Mouse (Mus musculus): ENCODE data around the gene Sh3pxd2a.
A peak's percentile ranks its signal among the peaks of the same experiment; 100 is the strongest.

Gene Sh3pxd2a

GRCm38 (mm10) chr19:47491853-47492252 is 27.7 kb upstream of the Sh3pxd2a start:
- no peak for DNase-seq (ENCODE audit: low read depth)

DNA sequence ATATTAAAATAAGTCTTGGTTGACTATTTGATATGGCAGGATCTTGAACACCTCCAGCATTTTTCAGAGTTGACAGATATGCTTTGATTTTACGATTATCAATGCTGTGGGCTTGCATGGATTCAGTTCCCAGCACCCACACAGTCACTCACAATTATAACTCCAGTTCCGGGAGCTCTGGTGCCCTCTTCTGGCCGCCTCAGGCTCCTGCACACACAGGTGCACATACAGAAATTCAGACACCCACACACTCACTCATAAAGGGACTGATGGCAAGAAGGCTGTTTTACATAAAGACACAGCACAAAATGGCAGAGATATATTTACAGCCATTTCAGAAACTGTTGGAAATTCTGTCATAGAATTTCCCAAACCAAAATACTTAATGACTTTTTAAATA is 25.0 kb upstream of the Sh3pxd2a start:
- DNase-seq (ENCODE audit: low read depth), result peak; percentile 37

GRCm38 (mm10) chr19:47488250-47488649 is 24.0 kb upstream of the Sh3pxd2a start:
- DNase-seq (ENCODE audit: low read depth), result peak; percentile 55

DNA sequence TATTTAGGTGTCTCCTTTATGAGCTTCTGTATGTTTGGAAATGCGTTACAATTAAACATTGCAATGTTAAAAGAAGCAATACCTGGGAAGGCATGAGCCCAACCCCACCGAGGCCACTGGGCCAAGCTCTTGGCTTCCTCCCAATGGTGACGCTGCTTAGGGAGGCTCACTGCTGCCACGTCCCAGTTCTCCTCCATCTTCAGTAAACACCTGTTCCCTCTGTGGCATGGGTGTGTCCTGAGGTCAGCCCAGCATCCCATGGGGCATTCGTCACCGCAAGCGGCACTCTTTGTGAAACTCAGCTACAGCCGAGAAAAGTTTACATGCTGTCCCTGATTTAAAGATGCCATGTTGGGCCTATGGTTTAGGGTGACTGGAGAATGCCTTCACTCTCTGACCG is 23.4 kb upstream of the Sh3pxd2a start:
- DNase-seq (ENCODE audit: low read depth), result no peak

DNA sequence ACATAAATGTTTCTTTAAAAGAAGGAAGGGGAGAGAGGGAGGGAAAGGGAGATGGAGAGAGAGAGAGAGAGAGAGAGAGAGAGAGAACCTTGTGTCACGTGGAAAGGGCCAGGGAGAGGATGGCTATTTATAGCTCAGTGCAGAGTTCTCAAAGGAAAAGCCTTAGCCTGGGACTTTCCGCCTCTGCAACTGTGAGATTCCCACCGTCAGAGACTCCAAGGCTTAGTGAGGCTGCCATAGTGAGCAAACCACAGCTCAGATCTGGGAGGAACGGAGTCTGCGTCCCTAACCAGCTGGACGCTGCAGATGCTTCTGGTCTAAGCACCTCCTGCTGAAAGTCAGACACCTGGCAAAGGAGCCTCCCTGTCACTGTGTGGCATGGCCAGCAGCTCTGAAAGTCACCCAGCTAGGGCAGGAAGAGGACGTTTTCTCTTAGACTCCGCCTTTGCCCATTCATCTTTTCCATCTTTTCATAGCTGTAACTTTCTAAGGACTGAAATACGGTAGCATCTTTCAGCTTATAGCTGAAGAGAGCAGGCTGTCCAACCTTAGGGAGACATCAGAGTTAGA is 21.9 kb upstream of the Sh3pxd2a start:
- DNase-seq (ENCODE audit: low read depth), result no peak

GRCm38 (mm10) chr19:47484110-47484509 is 19.9 kb upstream of the Sh3pxd2a start:
- DNase-seq (ENCODE audit: low read depth), result no peak

- DNase-seq (ENCODE audit: low read depth), result no peak
Observed at GRCm38 (mm10) chr19:47483346-47483745, 19.1 kb upstream of the Sh3pxd2a start.

GRCm38 (mm10) chr19:47473453-47473852 is 9.3 kb upstream of the Sh3pxd2a start:
- no peak for DNase-seq (ENCODE audit: low read depth)

DNA sequence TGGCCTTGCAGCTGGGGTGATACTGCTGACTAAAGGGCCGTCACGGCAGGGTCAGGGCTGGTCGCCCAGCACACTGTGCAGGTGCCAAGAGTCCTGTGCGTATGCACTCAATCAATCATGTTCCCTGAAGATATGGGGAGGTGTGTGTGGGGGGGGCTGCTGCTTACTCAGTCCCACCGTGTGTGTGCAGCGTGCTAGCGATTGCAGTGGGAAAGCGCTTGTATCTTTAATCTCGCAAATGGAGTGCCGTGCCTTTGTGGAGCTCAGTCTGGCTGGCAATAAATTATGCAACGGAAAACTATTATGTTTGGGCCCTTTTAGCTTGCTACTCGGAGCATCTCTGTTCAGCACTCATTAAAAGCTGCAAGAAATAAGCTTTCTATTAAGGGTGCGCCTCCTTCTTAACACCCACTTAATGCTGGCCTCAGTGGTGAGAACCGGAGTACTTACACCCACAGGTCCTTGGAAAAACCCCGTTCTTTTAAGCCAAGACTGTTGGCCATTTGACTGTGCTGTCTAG is 8.7 kb upstream of the Sh3pxd2a start:
- no peak for DNase-seq (ENCODE audit: low read depth)

- DNase-seq (ENCODE audit: low read depth), result no peak
Observed at GRCm38 (mm10) chr19:47471808-47472207, 7.6 kb upstream of the Sh3pxd2a start.

GRCm38 (mm10) chr19:47468750-47469149 is 4.5 kb upstream of the Sh3pxd2a start:
- DNase-seq (ENCODE audit: low read depth), result no peak

GRCm38 (mm10) chr19:47466775-47467174 is 2.6 kb upstream of the Sh3pxd2a start:
- no peak for DNase-seq (ENCODE audit: low read depth)

- peak; percentile 50 for DNase-seq (ENCODE audit: low read depth)
Observed at GRCm38 (mm10) chr19:47465467-47465866, 1.3 kb upstream of the Sh3pxd2a start.

- DNase-seq (ENCODE audit: low read depth), result peak; percentile 87
Observed at GRCm38 (mm10) chr19:47463636-47464303, 431 bp downstream of the Sh3pxd2a start.

GRCm38 (mm10) chr19:47463206-47463605 is 995 bp downstream of the Sh3pxd2a start:
- peak; percentile 43 for DNase-seq (ENCODE audit: low read depth)

DNA sequence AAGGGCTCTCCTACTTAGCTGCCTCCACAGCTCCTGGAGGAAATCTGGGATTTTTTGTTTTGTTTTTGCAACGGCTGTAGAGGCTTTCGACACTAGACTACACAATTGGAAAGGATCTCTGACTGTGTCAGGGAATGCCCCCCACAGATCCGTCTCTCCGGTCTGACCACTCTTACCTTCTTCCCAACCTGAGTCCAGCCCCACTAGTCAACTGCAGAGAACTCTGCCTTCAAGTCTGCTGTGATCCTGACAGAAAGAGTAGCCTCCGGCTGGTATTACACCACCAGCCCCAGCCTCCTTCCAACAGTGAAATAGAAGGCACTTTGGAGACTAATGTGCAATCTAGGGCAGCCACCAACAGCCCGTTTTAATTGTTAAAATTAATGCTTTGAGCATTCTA is 1.5 kb downstream of the Sh3pxd2a start:
- DNase-seq (ENCODE audit: low read depth), result no peak

DNA sequence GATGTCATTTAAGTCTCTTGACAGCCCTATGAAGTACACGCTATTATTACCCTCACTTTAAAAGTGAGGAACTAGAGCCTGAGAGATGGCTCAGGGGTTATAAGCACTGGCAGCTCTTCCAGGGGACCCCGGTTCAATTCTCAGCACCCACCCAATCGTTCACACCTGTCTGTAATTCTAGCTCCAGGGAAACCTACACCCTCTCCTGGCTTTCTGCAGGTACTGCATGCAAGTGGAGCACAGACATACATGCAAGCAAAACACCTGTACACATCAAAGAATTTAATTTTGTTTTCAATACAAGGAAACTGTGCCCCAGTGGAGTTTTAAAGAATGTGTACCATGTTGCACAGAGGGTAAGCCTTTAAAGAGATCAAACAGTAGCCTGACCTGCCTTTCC is 2.4 kb downstream of the Sh3pxd2a start:
- peak; percentile 38 for DNase-seq (ENCODE audit: low read depth)

GRCm38 (mm10) chr19:47461386-47461785 is 2.8 kb downstream of the Sh3pxd2a start:
- no peak for DNase-seq (ENCODE audit: low read depth)

DNA sequence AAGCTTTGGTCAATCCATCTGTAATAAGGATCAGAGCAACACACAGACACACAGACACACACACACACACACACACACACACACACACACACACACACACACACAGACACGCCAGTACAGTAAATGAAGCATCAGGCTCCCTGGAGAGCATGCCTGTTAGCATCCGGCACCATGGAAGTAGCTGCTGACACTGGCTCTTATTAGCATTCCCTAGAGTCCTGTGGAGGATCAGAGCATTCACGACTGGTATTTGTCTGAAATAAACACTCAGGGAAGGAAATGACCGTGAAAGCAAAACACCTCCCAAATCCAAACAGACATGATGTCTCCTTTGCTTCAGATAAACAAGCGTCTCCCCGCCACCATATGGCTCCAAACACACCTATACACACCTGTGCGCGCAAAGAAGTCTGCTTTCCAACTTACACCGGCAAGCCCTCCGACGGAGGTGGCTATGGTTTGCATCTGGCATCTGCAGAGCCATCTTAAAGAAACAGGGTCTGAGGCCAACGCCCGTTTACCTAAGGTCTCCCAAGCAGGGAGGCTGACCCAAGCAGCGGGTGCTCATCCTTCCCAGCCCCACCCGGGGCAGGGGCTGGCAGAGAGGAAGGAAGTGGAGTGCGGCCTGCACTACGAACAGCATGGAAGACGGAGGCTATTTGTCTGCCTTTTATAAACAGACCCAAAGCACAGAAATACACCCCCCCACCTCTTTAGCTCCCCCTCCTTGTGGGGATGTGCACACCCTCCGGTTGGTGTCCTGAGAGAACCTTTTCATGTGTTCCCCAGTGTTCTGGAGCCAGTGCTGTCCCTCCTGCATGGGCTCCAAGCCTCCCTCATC is 3.9 kb downstream of the Sh3pxd2a start:
- no peak for DNase-seq (ENCODE audit: low read depth)

DNA sequence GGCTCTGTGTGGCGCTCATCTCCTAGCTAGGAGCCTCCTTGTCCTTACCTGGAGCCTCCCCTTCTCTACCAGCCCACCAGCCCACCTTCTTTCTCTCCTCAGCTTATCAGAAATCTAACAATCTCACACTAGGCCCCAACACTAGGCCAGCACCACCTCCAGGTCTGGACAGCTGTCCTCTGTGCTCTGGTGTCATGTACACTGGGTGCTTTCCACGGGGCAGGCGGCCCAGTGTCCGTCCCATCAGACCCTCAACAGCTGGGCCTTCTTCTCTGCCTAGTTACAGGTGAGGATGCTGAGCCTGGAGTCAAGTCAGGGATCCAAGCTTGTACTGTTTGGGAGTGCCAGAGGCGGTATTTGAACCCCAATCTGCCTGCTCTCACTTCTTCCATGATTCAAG is 5.0 kb downstream of the Sh3pxd2a start:
- no peak for DNase-seq (ENCODE audit: low read depth)

DNA sequence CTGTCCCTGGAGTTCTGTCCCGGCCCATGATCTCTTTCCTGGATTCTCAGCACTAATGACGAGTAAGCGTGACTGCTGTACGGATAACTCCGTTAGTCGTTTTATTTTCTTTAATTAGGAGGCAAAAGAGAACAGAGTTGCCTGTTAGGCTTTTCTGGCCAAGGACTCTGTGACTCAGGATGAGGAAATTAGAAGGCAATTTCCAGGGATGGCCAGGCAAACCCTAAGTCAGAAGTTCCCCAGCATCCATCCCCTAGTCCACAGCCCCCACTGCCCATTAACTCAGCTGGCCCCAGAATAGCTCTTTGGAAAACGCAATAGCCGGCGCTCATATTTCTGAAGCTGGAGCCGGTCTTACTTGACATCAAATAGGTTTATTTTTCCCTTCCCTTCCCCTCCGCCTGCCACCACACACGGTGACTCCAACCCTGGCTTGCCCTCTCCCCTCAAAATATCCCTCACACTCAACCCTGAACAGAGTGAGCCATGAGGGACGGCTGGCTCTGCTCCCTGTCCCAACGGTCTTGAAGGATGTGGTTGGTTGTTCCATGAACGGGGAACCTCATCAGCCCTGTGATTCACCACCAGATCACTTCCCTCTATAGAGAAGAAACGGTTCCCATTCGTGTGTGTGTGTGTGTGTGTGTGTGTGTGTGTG is 5.6 kb downstream of the Sh3pxd2a start:
- no peak for DNase-seq (ENCODE audit: low read depth)
